Mouse (Mus musculus) inflammation-experienced regulatory T-cells, adult 6 months (primary cell): ENCODE data around the gene Gm49358. TPM values are rescaled to one million over a fixed set of nuclear protein-coding genes. Genes with fewer than 3 reads are reported as not detected.
A peak's percentile ranks its signal among the peaks of the same experiment; 100 is the strongest.

Source experiments
- ATAC-seq: one replicate; pipeline ENCODE4 v1.8.0; 2017
- polyA plus RNA-seq, 3 experiments: library from polyadenylated mRNA; unstranded; fragments of 100-300 nt; shearing (Covaris generic); gene quantifications; one replicate each; pipeline ENCODE4 v1.2.1; 2017

Gene Gm49358
- not detected for polyA plus RNA-seq

GRCm38 (mm10) chr10:86763672-86764071 lies at the start of gene Gm49358:
Gene Gm49358, plus strand, starts transcription at chr10:86763972.
- ATAC-seq = no peak

DNA sequence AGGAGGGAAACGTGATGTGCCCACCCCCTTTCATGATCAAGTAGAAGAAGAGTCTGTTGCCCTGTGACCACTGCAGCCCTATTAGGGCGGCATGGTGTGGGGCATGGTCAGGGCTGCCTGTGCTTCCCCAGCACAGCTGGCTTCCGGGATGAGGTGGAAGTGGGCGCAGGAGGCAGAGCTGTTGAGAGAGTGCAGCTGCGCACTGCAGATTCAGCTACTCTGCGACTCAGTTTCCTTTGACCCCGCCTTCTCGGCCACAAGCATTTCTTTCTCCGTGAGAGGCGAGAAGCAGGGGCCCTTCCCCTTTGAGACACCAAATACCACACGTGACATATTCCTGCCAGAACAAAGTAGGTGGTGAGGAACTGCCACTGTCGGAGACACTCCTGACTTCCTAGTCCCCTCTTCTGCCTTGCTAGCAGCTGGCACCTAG lies 36.2 kb upstream of the Gm49358 start:
- peak; percentile 88 for ATAC-seq

DNA sequence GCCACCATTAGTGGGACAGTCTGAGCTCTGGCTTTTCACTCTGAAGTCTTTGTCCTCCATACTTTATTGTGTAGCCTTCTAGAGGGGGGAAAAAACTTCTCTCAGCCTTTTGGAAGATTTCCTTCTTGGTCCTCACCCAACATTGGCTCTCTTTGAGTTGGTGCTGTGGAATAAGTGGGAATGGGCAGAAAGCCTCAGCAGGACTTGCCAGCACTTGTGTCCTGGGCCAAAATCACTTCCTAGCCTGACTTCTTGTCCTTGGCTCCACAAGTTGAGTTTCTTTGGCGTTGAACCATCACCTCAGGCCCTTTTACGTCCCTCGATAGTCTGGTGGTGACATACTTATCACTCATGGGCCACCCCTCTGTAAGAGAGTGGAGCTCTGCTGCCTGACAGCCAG lies 35.6 kb upstream of the Gm49358 start:
- no peak for ATAC-seq

DNA sequence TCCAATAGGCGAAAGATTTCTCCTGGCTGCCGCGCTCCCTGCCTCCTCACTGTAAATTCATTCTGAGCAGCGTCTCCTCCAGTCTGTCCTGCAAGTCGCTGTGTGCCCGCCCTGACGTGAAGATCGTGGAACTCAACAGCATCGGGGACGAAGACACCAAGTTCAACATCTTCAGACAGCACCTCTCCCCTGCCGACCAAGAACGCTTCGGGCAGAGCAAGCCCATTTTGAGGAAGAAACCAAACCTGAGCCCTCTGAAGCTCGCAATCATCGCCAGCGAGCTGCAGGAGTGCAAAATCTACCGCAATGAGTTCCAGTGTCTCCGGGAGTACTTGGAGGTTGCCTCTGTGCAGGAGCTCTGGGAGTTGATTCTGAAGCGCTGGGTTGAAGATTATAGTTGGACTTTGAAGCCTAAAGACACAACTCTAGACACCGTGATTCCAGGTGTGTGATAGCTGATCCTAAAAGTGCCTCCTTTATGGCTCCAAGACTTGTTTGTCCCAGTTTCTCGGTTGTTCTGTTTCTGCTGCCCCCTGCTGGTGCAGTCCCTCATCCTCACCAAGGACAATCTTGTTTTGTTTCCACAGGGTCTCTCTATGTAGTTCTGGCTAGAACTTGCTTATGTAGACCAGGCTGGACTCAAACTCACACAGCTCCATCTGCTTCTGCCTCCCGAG lies 32.8 kb upstream of the Gm49358 start:
- peak; percentile 38 for ATAC-seq

DNA sequence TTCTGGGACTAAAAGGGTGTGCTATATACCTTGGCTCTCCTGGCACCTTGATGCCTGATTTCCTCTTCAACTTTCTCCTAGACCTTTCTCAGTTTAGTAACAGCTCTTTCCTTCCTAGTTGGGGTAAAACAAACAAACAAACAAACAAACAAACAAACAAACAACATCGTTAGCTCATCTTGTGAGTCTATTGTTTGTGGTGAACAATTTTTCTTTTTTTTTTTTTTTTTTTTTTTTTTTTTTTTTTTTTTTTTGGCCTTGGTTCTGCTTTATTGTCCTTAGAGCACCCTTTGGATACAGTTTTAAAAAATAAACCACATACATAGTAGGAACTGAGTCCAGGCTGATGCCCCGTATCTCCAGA lies 32.3 kb upstream of the Gm49358 start:
- ATAC-seq = no peak

DNA sequence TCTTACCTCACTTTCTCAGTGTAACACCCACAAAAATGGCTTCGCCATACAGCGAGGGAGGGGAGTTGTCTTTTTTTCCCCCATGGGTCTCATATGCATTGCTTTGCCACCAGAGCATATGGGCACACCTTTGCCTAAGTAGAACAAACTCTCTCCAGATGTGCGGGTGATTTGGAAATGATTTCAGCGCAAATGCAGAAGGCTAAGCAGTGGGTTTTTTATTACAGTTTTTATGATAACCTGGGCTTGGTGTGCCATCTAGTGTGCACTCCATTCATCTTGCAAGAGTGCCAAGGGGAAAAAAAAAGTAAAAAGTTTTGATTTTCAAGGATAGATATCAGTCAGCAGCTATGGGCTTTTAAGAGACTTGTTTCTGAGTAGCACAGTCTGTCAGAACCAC lies 28.7 kb upstream of the Gm49358 start:
- no peak for ATAC-seq

- ATAC-seq = no peak
Measured at GRCm38 (mm10) chr10:86742918-86743317, 20.9 kb upstream of the Gm49358 start.

DNA sequence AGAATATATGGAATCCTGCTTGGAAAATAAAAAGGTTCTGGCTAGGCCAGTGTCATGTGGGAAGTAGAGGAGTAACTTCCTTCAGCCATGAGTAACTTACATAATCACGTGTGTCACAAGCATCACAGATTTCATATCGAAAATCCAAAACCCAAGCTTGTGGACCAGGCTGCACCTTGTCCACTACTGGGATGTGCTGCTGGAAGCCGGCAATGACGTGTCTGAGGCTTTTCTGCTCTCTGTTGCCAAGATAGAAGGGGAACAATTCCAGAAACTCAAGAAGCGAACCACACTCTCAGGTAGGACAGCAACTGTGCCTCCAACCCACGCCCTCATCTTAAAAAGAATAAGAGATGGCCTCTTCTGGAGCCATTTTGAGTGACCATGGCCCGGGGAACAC lies 19.5 kb upstream of the Gm49358 start:
- no peak for ATAC-seq

- ATAC-seq = no peak
Measured at GRCm38 (mm10) chr10:86755816-86756502, 7.8 kb upstream of the Gm49358 start.

DNA sequence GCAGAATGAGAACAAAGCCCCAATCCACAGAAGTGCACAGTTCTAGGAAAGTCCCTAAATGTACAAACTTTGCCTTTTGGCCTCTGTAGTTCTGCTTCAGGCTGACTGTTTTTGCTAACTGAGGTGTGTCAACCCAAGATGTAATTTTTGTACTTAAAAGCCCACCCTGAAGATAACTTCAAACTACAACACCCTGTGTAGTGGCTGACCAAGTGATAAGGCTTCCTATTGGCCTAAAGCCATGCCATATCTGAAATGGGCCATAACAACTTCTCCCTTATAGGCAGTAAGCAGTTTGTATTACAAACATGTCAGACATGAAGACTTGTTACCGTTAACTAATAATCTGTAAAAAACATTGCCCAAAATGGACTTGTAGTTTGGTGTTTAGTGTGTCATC lies 6.0 kb upstream of the Gm49358 start:
- no peak for ATAC-seq

- ATAC-seq = no peak
Measured at GRCm38 (mm10) chr10:86758211-86758610, 5.6 kb upstream of the Gm49358 start.

DNA sequence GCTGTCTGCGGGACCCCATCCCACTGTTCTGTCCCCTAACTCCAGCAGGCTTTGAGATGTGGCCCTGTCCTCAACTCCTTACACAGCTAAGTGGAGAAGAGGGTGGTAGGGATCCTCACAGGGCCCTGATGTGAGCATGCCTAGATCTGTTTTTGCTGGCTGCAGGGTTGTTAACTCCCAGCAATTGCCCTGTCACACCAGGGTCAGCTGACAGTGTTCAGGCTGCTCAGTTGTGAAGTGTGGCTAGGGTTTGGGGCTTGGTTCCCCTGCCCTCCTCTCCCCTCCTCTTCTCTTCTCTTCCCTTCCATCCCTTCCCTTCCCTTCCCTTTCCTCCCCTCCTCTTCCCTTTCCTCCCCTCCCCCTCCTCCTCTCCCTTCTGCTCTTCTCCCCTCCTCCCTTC lies 2.5 kb upstream of the Gm49358 start:
- no peak for ATAC-seq

- ATAC-seq = no peak
Measured at GRCm38 (mm10) chr10:86761722-86762383, 1.9 kb upstream of the Gm49358 start.

DNA sequence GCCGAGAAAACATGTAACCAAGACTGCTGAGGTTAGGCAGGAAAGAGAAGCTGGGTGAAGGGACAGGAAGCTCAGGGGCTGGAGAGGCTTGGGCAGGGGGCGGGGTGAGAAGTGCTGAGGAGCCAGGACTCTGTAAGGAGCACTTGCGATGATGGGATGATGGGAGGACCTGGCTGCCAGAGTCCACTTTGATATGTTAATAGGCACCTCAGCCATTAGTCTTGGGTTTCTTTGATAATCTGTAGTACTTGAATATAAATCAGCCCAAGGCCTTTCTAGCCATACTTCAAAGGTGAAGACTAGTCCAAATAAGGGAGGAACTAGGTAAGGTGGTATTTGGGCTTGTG lies 1.4 kb upstream of the Gm49358 start:
- ATAC-seq = no peak

DNA sequence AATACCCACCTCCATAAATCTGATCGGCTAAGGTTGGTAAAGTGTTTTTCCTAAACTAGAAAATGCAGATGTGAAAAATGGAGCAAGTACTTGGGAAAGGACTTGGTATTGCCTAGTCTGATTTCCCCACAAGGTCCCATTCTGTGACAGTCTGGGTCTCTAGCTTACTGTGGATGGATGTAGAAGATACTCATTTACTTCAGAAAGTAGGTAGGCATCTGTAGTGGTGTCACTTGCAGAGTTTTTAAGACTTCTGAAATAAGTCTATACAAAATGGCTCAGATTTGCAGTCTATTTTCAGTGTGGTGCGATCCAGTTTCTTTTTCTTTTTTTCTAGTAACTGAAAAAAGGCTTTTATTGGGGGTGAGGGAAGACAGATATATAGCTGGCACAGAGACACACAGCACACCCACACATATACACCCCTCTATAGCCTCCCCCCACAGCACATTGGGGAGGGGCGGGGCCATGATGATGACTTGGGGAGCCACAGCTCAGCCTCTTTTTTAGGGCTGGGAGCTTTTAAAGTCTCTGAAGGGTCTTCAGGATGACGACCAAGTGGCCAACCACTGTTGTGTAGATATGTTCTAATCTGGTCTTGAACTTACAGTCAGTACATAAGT lies 1.7 kb downstream of the Gm49358 start:
- ATAC-seq = no peak

- ATAC-seq = no peak
Measured at GRCm38 (mm10) chr10:86769216-86769615, 5.4 kb downstream of the Gm49358 start.

GRCm38 (mm10) chr10:86769797-86770196 lies 6.0 kb downstream of the Gm49358 start:
- ATAC-seq = no peak

- no peak for ATAC-seq
Measured at GRCm38 (mm10) chr10:86771701-86772100, 7.9 kb downstream of the Gm49358 start.

GRCm38 (mm10) chr10:86772231-86772631 lies 8.5 kb downstream of the Gm49358 start:
- no peak for ATAC-seq

DNA sequence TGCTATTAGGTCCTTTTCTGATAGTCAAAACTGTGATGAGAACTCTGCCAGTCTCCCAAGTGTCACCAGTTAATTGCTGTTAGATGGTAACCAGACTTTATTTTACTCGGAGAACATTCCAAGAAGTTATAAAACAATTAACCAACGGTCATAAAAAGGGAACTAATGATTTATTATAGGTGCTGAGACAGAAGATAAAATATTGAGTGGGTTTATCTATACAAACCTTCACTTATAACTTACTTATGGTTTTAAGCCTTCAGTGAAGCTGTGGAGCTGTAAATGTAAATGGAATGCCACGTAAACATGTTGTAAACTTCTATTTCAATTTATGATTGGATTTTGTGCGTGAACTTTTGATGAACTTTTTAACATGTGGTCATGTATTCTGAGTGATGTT lies 9.6 kb downstream of the Gm49358 start:
- ATAC-seq = no peak

- no peak for ATAC-seq
Measured at GRCm38 (mm10) chr10:86776281-86776680, 12.5 kb downstream of the Gm49358 start.

DNA sequence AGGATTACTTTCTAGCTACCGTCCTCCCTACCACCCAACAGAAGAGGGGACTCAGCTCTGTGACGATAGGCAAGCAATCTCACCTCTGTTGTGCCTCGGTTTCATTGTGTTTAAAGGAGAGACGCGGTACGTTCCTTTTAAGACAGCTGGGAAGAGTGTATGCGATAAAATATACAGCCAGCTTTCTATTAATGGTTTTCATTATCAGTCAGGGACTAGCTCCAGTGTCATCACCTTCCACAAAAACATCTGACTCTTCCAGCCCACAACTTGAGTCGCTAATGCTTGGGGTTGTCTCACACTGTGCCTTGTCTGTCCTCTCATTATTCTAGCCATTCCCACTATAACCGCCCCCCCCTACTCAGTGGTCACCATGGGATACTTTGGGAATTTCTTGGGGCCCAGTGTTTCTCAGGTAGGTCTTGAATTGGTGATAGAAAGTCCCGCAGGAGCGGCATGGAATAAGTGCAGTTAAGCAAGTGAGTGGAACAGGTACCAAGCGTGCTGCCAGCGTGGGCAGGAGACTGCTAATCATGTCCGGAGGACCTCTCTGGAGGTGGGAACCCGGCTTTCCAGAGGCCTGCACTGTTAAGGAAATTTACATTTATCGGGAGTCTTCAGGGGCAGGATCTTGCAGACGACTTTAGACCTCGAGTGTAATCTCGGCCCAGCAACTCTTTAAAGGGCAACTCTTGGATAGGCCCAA lies 14.0 kb downstream of the Gm49358 start:
- no peak for ATAC-seq
